Mouse (Mus musculus) G1E (cell line): ENCODE results near the gene Cmtm2a.
"Not testable (repeated sequence)": the region's sequence is repeated elsewhere in the genome, so short reads cannot be mapped to it uniquely, and the experiment has no call there.

Experiments
- GATA1 ChIP-seq: IDR thresholded peaks from 2 replicates; pipeline ENCODE4 v1.6.1; 2012; ENCODE audit warnings: borderline replicate concordance, low read length, inconsistent platforms, mixed read lengths
- POLR2AphosphoS5 ChIP-seq: IDR thresholded peaks from 2 replicates; pipeline ENCODE4 v1.6.1; 2012; ENCODE audit warnings: low read depth, low read length, inconsistent platforms; ENCODE audit not compliant: insufficient replicate concordance

DNA sequence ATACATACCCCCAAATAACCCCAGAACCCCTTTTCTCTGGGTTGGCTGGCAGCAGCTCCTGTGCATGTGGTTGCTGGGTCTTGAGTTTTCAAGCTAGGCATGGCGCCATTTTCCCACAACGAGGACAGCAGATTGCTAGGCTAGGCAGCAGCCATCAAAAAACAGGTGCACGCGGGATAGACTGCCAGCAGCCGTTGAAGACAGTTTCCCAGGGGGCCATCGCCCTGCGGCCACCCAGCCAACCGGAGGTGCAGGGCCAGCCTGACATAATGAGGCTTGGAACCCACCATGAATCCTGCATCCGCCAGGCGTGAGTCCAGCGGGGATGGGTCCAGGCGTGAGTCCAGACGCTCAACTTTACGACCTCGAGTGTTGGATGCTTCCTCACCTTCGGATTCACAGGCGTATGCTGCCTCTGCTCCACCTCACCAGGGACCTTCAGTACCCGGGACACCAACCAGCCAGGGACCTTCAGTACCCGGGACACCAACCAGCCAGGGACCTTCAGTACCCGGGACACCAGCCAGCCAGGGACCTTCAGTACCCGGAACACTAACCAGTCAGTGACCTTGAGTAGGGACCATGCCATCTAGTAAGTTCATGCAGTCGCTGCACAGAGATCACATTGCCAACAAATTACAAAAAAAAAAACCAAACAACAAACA lies 28.6 kb downstream of the Cmtm2a start:
- not testable (repeated sequence) for TF ChIP-seq GATA1, POLR2AphosphoS5
